Mouse (Mus musculus) limb, embryonic 14.5 days (tissue): ENCODE results near the gene 4930447C04Rik. TPM values are rescaled to one million over a fixed set of nuclear protein-coding genes. Genes with fewer than 3 reads are reported as not detected.
A peak's percentile ranks its signal among the peaks of the same experiment; 100 is the strongest.

Source experiments
- ATAC-seq: fragments of 200-750 bp; cut with Nextera tagmentation; 2 replicates; pipeline ENCODE4 v1.8.0; 2017; ENCODE audit warnings: low read depth, moderate number of reproducible peaks, moderate TSS enrichment; ENCODE audit not compliant: low FRiP score
- DNase-seq: peaks from one replicate; pipeline ENCODE4 v3.0.0-alpha.2; 2015; ENCODE audit warnings: low spot score
- H3K27ac ChIP-seq: fragments of 300-500 bp; sonication (generic); replicated peaks from 2 replicates; pipeline ENCODE4 v1.5.1; 2014; ENCODE audit warnings: low read depth, mild to moderate bottlenecking, low read length, moderate library complexity, mixed read lengths
- H3K27me3 ChIP-seq: fragments of 300-500 bp; sonication (generic); 2 replicates; pipeline ENCODE4 v1.6.1; 2014; ENCODE audit warnings: low read length, mixed read lengths; ENCODE audit not compliant: control insufficient read depth, insufficient read depth
- H3K36me3 ChIP-seq: fragments of 300-500 bp; sonication (generic); 2 replicates; pipeline ENCODE4 v1.6.1; 2014; ENCODE audit warnings: mild to moderate bottlenecking, low read length, moderate library complexity, mixed read lengths; ENCODE audit not compliant: control insufficient read depth, insufficient read depth
- H3K4me1 ChIP-seq: fragments of 300-500 bp; sonication (generic); 2 replicates; pipeline ENCODE4 v1.6.1; 2014; ENCODE audit warnings: antibody characterized with exemption, low read length, mixed read lengths; ENCODE audit not compliant: control insufficient read depth, insufficient read depth
- H3K4me2 ChIP-seq: fragments of 300-500 bp; sonication (generic); replicated peaks from 2 replicates; pipeline ENCODE4 v1.6.1; 2014; ENCODE audit warnings: low read depth, mild to moderate bottlenecking, low read length, moderate library complexity; ENCODE audit not compliant: severe bottlenecking
- H3K4me3 ChIP-seq: fragments of 300-500 bp; sonication (generic); replicated peaks from 2 replicates; pipeline ENCODE4 v1.5.1; 2014; ENCODE audit warnings: low read length
- H3K9ac ChIP-seq: fragments of 300-500 bp; sonication (generic); 2 replicates; pipeline ENCODE4 v1.6.1; 2014; ENCODE audit warnings: mild to moderate bottlenecking, low read depth, low read length, moderate library complexity; ENCODE audit not compliant: severe bottlenecking
- H3K9me3 ChIP-seq: fragments of 300-500 bp; sonication (generic); 2 replicates; pipeline ENCODE4 v1.6.1; 2016; ENCODE audit warnings: low read length; ENCODE audit not compliant: control insufficient read depth
- POLR2A ChIP-seq: fragments of 200-500 bp; IDR thresholded peaks from 2 replicates; pipeline ENCODE4 v1.8.0; 2012; ENCODE audit warnings: inconsistent platforms, mild to moderate bottlenecking, moderate library complexity, borderline replicate concordance; ENCODE audit not compliant: insufficient read depth, insufficient read length; ENCODE audit errors: extremely low read depth
- WGBS: fragments of 180-500 bp; shearing (Covaris S2); extraction: QIAGEN DNeasy Blood & Tissue Kit; methylation state at CpG from one replicate; pipeline ENCODE4 v1.1.7; 2014; 5-methylcytosine and 5-hydroxymethylcytosine counted together
- polyA plus RNA-seq, 2 experiments: library from polyadenylated mRNA; depleted of rRNA in 1 of 2; stranded (reverse) in 1 of 2; unstranded in 1 of 2; fragments of >200 nt; fragmentation: Nextera tagmentation in 1 of 2; extraction: Ambion mirVana in 1 of 2; gene quantifications; 2 replicates each; pipeline versions ENCODE4 v1.2.1 to v1.2.3; 2012 to 2014

4930447C04Rik gene
- polyA plus RNA-seq, 2 experiments, result 3.2 to 15.7 TPM

GRCm38 (mm10) chr12:72976718-72977117 lies 36.1 kb upstream of the 4930447C04Rik start:
- TF ChIP-seq POLR2A, result no peak
- H3K4me2 ChIP-seq, result peak overlapping the region; percentile 44
- no peak overlapping the region for H3K27ac ChIP-seq
- ATAC-seq (peak; percentile 81), DNase-seq (peak; percentile 84)
- peak overlapping the region; percentile 26 for H3K4me3 ChIP-seq
- peaks cover 7% of the 10 kb centered on the region; the same call in 1 of the 2 replicates for H3K4me1 ChIP-seq
- no peak overlapping the region for H3K9ac ChIP-seq
- WGBS, result under 1% methylated on average over 12 of the region's 12 CpGs
- no peaks in the 10 kb centered on the region for H3K36me3 ChIP-seq
- H3K27me3 ChIP-seq, result 0 out of 2 replicates have a peak, but pooled peaks cover 4% of the 10 kb centered on the region
- H3K9me3 ChIP-seq, result no peaks in the 10 kb centered on the region

- Histone ChIP-seq H3K4me2 (peak overlapping the region; percentile 44), H3K27me3 (0 out of 2 replicates have a peak, but pooled peaks cover 4% of the 10 kb centered on the region), H3K9me3 (no peaks in the 10 kb centered on the region), H3K9ac (no peak overlapping the region; the same call in 1 of the 2 replicates), H3K4me1 (peaks cover 7% of the 10 kb centered on the region; the same call in 1 of the 2 replicates), H3K36me3 (no peaks in the 10 kb centered on the region), H3K4me3 (peak overlapping the region; percentile 26), H3K27ac (no peak overlapping the region)
- DNase-seq (peak; percentile 60), ATAC-seq (peak; percentile 53)
- TF ChIP-seq POLR2A, result no peak
- WGBS, result 2% methylated on average over 7 of the region's 7 CpGs
Observed at GRCm38 (mm10) chr12:72976172-72976571, 35.6 kb upstream of the 4930447C04Rik start.

- ATAC-seq (no peak), DNase-seq (peak; percentile 85)
- 0 out of 2 replicates have a peak, but pooled peaks cover 4% of the 10 kb centered on the region for H3K27me3 ChIP-seq
- H3K4me3 ChIP-seq, result no peak overlapping the region
- TF ChIP-seq POLR2A, result no peak
- H3K9me3 ChIP-seq, result no peaks in the 10 kb centered on the region
- WGBS, result 8% methylated on average over 6 of the region's 6 CpGs
- H3K4me1 ChIP-seq, result peaks cover 6% of the 10 kb centered on the region; the same call in 1 of the 2 replicates
- H3K36me3 ChIP-seq, result no peaks in the 10 kb centered on the region
- H3K27ac ChIP-seq, result no peak overlapping the region
- H3K9ac ChIP-seq, result no peak overlapping the region
- no peak overlapping the region for H3K4me2 ChIP-seq
Observed at GRCm38 (mm10) chr12:72973161-72973560, 32.6 kb upstream of the 4930447C04Rik start.

GRCm38 (mm10) chr12:72970620-72971019 lies 30.0 kb upstream of the 4930447C04Rik start:
- Histone ChIP-seq H3K4me2 (no peak overlapping the region), H3K4me3 (no peak overlapping the region), H3K36me3 (no peaks in the 10 kb centered on the region), H3K27ac (no peak overlapping the region), H3K9ac (no peak overlapping the region), H3K27me3 (0 out of 2 replicates have a peak, but pooled peaks cover 4% of the 10 kb centered on the region), H3K9me3 (no peaks in the 10 kb centered on the region), H3K4me1 (no peaks in the 10 kb centered on the region)
- ATAC-seq (no peak), DNase-seq (no peak)
- WGBS, result 67% methylated on average over 14 of the region's 14 CpGs
- TF ChIP-seq POLR2A, result no peak

- TF ChIP-seq POLR2A, result no peak
- Histone ChIP-seq H3K9me3 (no peaks in the 10 kb centered on the region), H3K4me2 (no peak overlapping the region), H3K27me3 (no peaks in the 10 kb centered on the region), H3K4me1 (no peaks in the 10 kb centered on the region), H3K27ac (no peak overlapping the region), H3K36me3 (no peaks in the 10 kb centered on the region), H3K4me3 (no peak overlapping the region), H3K9ac (no peak overlapping the region)
- no peak for DNase-seq
- ATAC-seq, result no peak
- WGBS, result 81% methylated on average over 7 of the region's 7 CpGs
Observed at GRCm38 (mm10) chr12:72967541-72967940, 27.0 kb upstream of the 4930447C04Rik start.
